8 mouse cellular contexts compared by ENCODE assay signal in genomic region chr1:182376826-182377225, GRCm38 (mm10).
"Had no signal": no experiment of that assay in that cellular context is flagged by ENCODE, and none has a peak within 500 bp of the region (broad histone marks: within the 10 kb centered on the region; RNA-seq: fewer than 3 reads in every experiment).

No protein-coding gene starts in this region.

- H3K9ac ChIP-seq: liver, embryonic 15.5 days; midbrain, embryonic 13.5 days had no signal

- H3K4me2 ChIP-seq: liver, embryonic 11.5 days; liver, embryonic 15.5 days; midbrain, embryonic 13.5 days had no signal

- H3K4me1 ChIP-seq: liver, embryonic 15.5 days had no signal

- H3K9me3 ChIP-seq: limb, embryonic 10.5 days; liver, embryonic 15.5 days; midbrain, embryonic 13.5 days had no signal

- H3K27ac ChIP-seq: layer of hippocampus, adult 2 months; limb, embryonic 10.5 days; liver, embryonic 15.5 days; midbrain, embryonic 13.5 days had no signal

- DNase-seq: spleen, adult 18-20 months; thymus, adult 2 months; thymus, postnatal 25 days had no signal

- H3K36me3 ChIP-seq: limb, embryonic 10.5 days; liver, embryonic 15.5 days; midbrain, embryonic 13.5 days had no signal

- H3K4me3 ChIP-seq: limb, embryonic 10.5 days; liver, embryonic 15.5 days; midbrain, embryonic 13.5 days had no signal

- H3K27me3 ChIP-seq: midbrain, embryonic 13.5 days had no signal
